Mouse (Mus musculus) neural tube, embryonic 15.5 days (tissue): Measurements from ENCODE around the gene Dync2li1. TPM values are rescaled to one million over a fixed set of nuclear protein-coding genes. Genes with fewer than 3 reads are reported as not detected.

ENCODE experiments used
- ATAC-seq: fragments of 200-750 bp; cut with Nextera tagmentation; 2 replicates; pipeline ENCODE4 v1.8.0; 2017; ENCODE audit warnings: mild to moderate bottlenecking, moderate TSS enrichment, moderate library complexity; ENCODE audit not compliant: low FRiP score
- H3K27ac ChIP-seq: fragments of 300-500 bp; sonication (generic); replicated peaks from 2 replicates; pipeline ENCODE4 v1.5.1; 2015; ENCODE audit warnings: mild to moderate bottlenecking, inconsistent platforms
- H3K27me3 ChIP-seq: fragments of 300-500 bp; sonication (generic); replicated peaks from 2 replicates; pipeline ENCODE4 v1.6.1; 2015; ENCODE audit warnings: inconsistent platforms
- H3K36me3 ChIP-seq: fragments of 300-500 bp; sonication (generic); 2 replicates; pipeline ENCODE4 v1.6.1; 2015; ENCODE audit warnings: inconsistent platforms
- H3K4me1 ChIP-seq: fragments of 300-500 bp; sonication (generic); 2 replicates; pipeline ENCODE4 v1.6.1; 2015; ENCODE audit warnings: inconsistent platforms
- H3K4me2 ChIP-seq: fragments of 300-500 bp; sonication (generic); 2 replicates; pipeline ENCODE4 v1.6.1; 2015; ENCODE audit warnings: inconsistent platforms, mild to moderate bottlenecking, moderate library complexity
- H3K4me3 ChIP-seq: fragments of 300-500 bp; sonication (generic); replicated peaks from 2 replicates; pipeline ENCODE4 v1.5.1; 2015; ENCODE audit warnings: mild to moderate bottlenecking, inconsistent platforms
- H3K9ac ChIP-seq: fragments of 300-500 bp; sonication (generic); replicated peaks from 2 replicates; pipeline ENCODE4 v1.6.1; 2015; ENCODE audit warnings: mild to moderate bottlenecking, inconsistent platforms
- H3K9me3 ChIP-seq: fragments of 300-500 bp; sonication (generic); replicated peaks from 2 replicates; pipeline ENCODE4 v1.6.1; 2016; ENCODE audit warnings: inconsistent platforms
- WGBS: fragments of 180-500 bp; shearing (Covaris S2); methylation state at CpG from one replicate; pipeline ENCODE4 v1.1.7; 2015; ENCODE audit warnings: mixed read lengths; 5-methylcytosine and 5-hydroxymethylcytosine counted together
- polyA plus RNA-seq: library from polyadenylated mRNA; unstranded; fragments of >200 nt; fragmentation: Nextera tagmentation; extraction: Ambion mirVana; gene quantifications from 2 replicates; pipeline ENCODE4 v1.2.1, GENCODE M21; 2015

The Dync2li1 gene
- polyA plus RNA-seq, 1 experiment from 2014 or later, result 30.2 TPM

DNA sequence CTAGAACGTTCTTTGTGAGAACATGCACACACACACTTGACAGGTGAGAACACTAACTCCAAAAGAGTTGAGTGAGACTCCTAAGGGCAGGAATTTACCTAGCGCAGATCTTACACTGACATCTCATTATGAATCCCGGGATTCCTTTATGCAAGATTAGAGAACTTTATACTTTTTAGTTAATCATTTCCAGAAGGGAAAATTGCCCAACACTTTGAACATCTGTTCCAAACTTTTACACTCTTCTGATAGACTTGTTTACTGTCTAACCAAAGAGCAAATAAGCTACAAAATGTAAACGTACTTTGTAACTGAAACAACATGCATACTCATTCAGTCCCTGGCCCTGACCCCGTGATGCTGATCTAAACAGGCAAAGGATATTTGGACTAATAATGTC is 63.0 kb downstream of the Dync2li1 start:
- Histone ChIP-seq H3K9ac (no peak overlapping the region), H3K4me1 (no peaks in the 10 kb centered on the region), H3K4me2 (no peak overlapping the region), H3K9me3 (no peaks in the 10 kb centered on the region), H3K4me3 (no peak overlapping the region), H3K36me3 (no peaks in the 10 kb centered on the region), H3K27me3 (no peaks in the 10 kb centered on the region), H3K27ac (no peak overlapping the region)
- WGBS, result 89% methylated on average over 5 of the region's 5 CpGs
- ATAC-seq, result no peak

DNA sequence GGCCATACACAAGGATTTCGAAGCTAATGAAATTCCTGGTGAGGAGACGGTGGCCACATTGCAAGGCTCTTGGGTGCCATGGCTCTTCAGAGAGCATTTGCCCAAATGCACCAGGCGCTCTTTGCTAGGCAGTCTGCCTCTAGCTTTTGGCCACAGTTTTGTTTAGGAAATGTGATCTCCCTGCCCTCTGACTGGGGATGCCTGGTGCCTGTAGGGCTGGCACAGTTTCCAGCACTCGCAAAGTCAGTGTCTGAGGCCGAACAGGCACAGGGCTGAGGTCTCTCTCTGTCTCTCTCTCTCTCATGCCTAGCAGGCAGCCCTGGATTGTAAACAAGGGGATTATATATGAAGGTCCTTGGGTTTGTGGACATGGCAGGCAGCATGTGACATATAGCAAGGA is 63.8 kb downstream of the Dync2li1 start:
- H3K9me3 ChIP-seq, result no peaks in the 10 kb centered on the region
- H3K27me3 ChIP-seq, result no peaks in the 10 kb centered on the region
- H3K4me2 ChIP-seq, result no peak overlapping the region
- 87% methylated on average over 5 of the region's 5 CpGs for WGBS
- H3K27ac ChIP-seq, result no peak overlapping the region
- ATAC-seq, result no peak
- no peaks in the 10 kb centered on the region for H3K4me1 ChIP-seq
- H3K9ac ChIP-seq, result no peak overlapping the region
- H3K36me3 ChIP-seq, result no peaks in the 10 kb centered on the region
- H3K4me3 ChIP-seq, result no peak overlapping the region

DNA sequence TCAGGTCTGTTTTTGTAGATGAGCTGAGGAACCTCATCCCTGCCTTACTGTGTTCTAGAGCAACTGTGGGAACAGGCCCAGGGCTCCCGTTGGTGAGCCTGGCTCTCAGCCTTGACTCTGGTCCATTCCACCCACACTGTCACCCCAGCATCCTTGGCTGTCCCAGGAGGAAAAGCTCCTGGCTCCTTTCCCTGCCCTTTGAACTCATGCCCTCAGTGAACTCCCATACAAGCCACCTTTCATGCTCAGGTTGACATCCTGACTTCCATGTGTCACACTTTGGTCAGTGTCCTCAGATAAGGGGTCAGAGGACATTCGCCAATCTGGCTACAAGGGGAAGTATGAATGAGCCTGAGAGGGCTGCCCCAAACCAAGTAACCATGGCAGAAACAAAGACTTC is 67.4 kb downstream of the Dync2li1 start:
- no peak for ATAC-seq
- no peaks in the 10 kb centered on the region for H3K9me3 ChIP-seq
- H3K4me2 ChIP-seq, result no peak overlapping the region
- H3K9ac ChIP-seq, result no peak overlapping the region
- H3K4me1 ChIP-seq, result no peaks in the 10 kb centered on the region
- H3K27me3 ChIP-seq, result peaks cover 5% of the 10 kb centered on the region; the same call in 1 of the 2 replicates
- H3K36me3 ChIP-seq, result no peaks in the 10 kb centered on the region
- no peak overlapping the region for H3K4me3 ChIP-seq
- 85% methylated on average over 2 of the region's 2 CpGs for WGBS
- H3K27ac ChIP-seq, result no peak overlapping the region

DNA sequence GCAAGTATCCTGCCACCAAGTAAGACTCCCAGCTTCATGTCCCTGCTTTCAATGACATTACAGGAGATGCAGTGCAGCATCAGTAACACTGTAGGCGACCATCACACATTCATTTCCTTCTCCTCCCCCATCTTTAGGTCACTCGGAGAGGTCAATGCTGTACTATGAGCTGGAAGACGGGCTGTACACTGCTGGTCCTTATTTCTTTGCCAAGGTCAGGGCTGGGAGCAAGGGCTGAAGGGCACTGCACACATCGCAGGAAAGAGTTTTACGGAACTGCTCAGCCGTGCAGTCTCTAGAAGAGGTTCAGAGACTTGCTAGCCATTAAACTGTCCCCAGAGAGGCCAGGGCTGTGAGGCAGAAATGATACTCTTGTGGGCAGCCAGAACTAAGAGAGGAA is 70.2 kb downstream of the Dync2li1 start:
- Histone ChIP-seq H3K4me3 (no peak overlapping the region), H3K4me1 (0 out of 2 replicates have a peak, but pooled peaks cover 9% of the 10 kb centered on the region), H3K27ac (no peak overlapping the region), H3K36me3 (no peaks in the 10 kb centered on the region), H3K27me3 (peaks cover 5% of the 10 kb centered on the region; the same call in 1 of the 2 replicates), H3K9me3 (no peaks in the 10 kb centered on the region), H3K4me2 (no peak overlapping the region), H3K9ac (no peak overlapping the region)
- WGBS, result 59% methylated on average over 6 of the region's 6 CpGs
- ATAC-seq, result no peak

DNA sequence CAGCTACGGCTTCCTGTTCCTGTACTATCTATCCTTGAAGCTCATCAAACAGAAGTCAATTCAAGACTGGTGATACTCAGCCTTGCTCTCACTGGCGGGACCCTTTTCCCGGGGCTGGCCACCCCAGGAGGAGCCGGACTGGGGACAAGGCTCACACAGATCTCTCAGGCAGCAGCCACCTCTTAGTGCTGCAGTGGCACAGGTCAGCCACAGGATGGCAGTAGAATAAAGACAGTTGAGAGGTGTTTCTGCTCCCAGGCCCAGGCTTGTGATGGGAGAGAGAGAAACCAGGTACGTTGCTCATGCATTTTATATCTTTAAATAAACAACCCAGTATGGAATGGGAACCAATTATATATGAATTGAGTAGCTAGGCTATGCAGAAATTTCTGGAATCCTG is 72.4 kb downstream of the Dync2li1 start:
- no peak overlapping the region for H3K9ac ChIP-seq
- H3K4me2 ChIP-seq, result no peak overlapping the region
- WGBS, result 30% methylated on average over 5 of the region's 5 CpGs
- peaks cover 5% of the 10 kb centered on the region; the same call in 1 of the 2 replicates for H3K27me3 ChIP-seq
- no peak overlapping the region for H3K4me3 ChIP-seq
- no peaks in the 10 kb centered on the region for H3K9me3 ChIP-seq
- ATAC-seq, result peak; percentile 65; the same call in 1 of the 2 replicates
- H3K27ac ChIP-seq, result no peak overlapping the region
- H3K36me3 ChIP-seq, result no peaks in the 10 kb centered on the region
- H3K4me1 ChIP-seq, result peaks cover 21% of the 10 kb centered on the region

Other genes with a start within 250 kb of the Dync2li1 start
- gene Thada, start 160.3 kb upstream of the Dync2li1 start, polyA plus RNA-seq, result 5.2 and 7.0 TPM in 2 replicates
- 1.7 and 2.3 TPM in 2 replicates for gene Plekhh2, start 114.6 kb upstream of the Dync2li1 start, polyA plus RNA-seq
- gene Abcg8, start 49.8 kb downstream of the Dync2li1 start, polyA plus RNA-seq, result 0.08 TPM in 1 of 2 replicates, not detected in the other
- 0.93 and 0.95 TPM in 2 replicates for gene Abcg5, start 56.5 kb downstream of the Dync2li1 start, polyA plus RNA-seq
- 46.5 and 47.2 TPM in 2 replicates for gene Lrpprc, start 164.3 kb downstream of the Dync2li1 start, polyA plus RNA-seq